Mouse (Mus musculus) myocyte (in vitro differentiated cells): ENCODE results near the gene Dcaf15. TPM values are rescaled to one million over a fixed set of nuclear protein-coding genes. Genes with fewer than 3 reads are reported as not detected.

ENCODE experiments used
- H3K27me3 ChIP-seq: one replicate; pipeline ENCODE4 v1.6.1; 2011; ENCODE audit not compliant: control insufficient read depth, insufficient read depth, insufficient read length
- H3K36me3 ChIP-seq: one replicate; pipeline ENCODE4 v1.6.1; 2011; ENCODE audit not compliant: control insufficient read depth, insufficient read depth
- H3K4me2 ChIP-seq: one replicate; pipeline ENCODE4 v1.6.1; 2011; ENCODE audit warnings: low read depth, control low read depth
- H3K4me3 ChIP-seq: one replicate; pipeline ENCODE4 v1.5.1; 2011; ENCODE audit warnings: mild to moderate bottlenecking, control low read depth, moderate library complexity
- H3K79me2 ChIP-seq: one replicate; pipeline ENCODE4 v1.6.1; 2011; ENCODE audit not compliant: control insufficient read depth, insufficient read depth
- H3ac ChIP-seq: one replicate; pipeline ENCODE4 v1.6.1; 2011; ENCODE audit not compliant: control insufficient read depth, insufficient read length
- CEBPB ChIP-seq: IDR thresholded peaks from 2 replicates; pipeline ENCODE4 v1.6.1; 2011; ENCODE audit warnings: mild to moderate bottlenecking, moderate library complexity; ENCODE audit not compliant: poor library complexity, insufficient read depth, severe bottlenecking
- E2F4 ChIP-seq: IDR thresholded peaks from one replicate; pipeline ENCODE4 v1.6.1; 2011; ENCODE audit warnings: mild to moderate bottlenecking, control low read depth, moderate library complexity; ENCODE audit not compliant: insufficient read depth
- MAX ChIP-seq: IDR thresholded peaks from one replicate; pipeline ENCODE4 v1.6.1; 2011; ENCODE audit warnings: low read depth, mild to moderate bottlenecking, control low read depth
- MYOD1 ChIP-seq, 3 experiments: IDR thresholded peaks; one replicate each; pipeline ENCODE4 v1.6.1; 2011; ENCODE audit warnings: control low read depth in 2 of 3, low read depth in 2 of 3, mild to moderate bottlenecking in 2 of 3, moderate library complexity in 1 of 3; ENCODE audit not compliant: insufficient read length in 2 of 3, control insufficient read depth in 1 of 3
- MYOG ChIP-seq, 3 experiments: IDR thresholded peaks; one replicate each; pipeline ENCODE4 v1.6.1; 2011; ENCODE audit warnings: control low read depth in 2 of 3, low read depth in 2 of 3, mild to moderate bottlenecking in 2 of 3; ENCODE audit not compliant: insufficient read length in 2 of 3, control insufficient read depth in 1 of 3, insufficient read depth in 1 of 3
- POLR2A ChIP-seq: IDR thresholded peaks from one replicate; pipeline ENCODE4 v1.6.1; 2011; ENCODE audit warnings: low read depth, mild to moderate bottlenecking, control low read depth, moderate library complexity; ENCODE audit not compliant: insufficient read length
- POLR2AphosphoS2 ChIP-seq: IDR thresholded peaks from one replicate; pipeline ENCODE4 v1.6.1; 2011; ENCODE audit warnings: low read depth, control low read depth; ENCODE audit not compliant: insufficient read length
- REST ChIP-seq: IDR thresholded peaks from one replicate; pipeline ENCODE4 v1.6.1; 2011; ENCODE audit warnings: mild to moderate bottlenecking, control low read depth, moderate library complexity; ENCODE audit not compliant: insufficient read depth, insufficient read length
- SRF ChIP-seq: IDR thresholded peaks from one replicate; pipeline ENCODE4 v1.6.1; 2011; ENCODE audit warnings: low read depth; ENCODE audit not compliant: control insufficient read depth, insufficient read length
- TCF12 ChIP-seq: IDR thresholded peaks from one replicate; pipeline ENCODE4 v1.6.1; 2011; ENCODE audit warnings: mild to moderate bottlenecking, control low read depth; ENCODE audit not compliant: poor library complexity, insufficient read depth, severe bottlenecking
- TCF3 ChIP-seq: IDR thresholded peaks from one replicate; pipeline ENCODE4 v1.6.1; 2011; ENCODE audit warnings: low read depth, control low read depth; ENCODE audit not compliant: insufficient read length
- USF1 ChIP-seq: IDR thresholded peaks from one replicate; pipeline ENCODE4 v1.6.1; 2011; ENCODE audit warnings: low read depth, mild to moderate bottlenecking, control low read depth, moderate library complexity
- polyA plus RNA-seq: library from polyadenylated mRNA; unstranded; fragments of >200 nt; fragmentation: generic; extraction: Trizol; gene quantifications from one replicate; pipeline ENCODE4 v1.2.1, GENCODE M21; 2012; ENCODE audit warnings: missing spikeins

Dcaf15 gene
- polyA plus RNA-seq, 1 experiment, result 24.3 TPM

DNA sequence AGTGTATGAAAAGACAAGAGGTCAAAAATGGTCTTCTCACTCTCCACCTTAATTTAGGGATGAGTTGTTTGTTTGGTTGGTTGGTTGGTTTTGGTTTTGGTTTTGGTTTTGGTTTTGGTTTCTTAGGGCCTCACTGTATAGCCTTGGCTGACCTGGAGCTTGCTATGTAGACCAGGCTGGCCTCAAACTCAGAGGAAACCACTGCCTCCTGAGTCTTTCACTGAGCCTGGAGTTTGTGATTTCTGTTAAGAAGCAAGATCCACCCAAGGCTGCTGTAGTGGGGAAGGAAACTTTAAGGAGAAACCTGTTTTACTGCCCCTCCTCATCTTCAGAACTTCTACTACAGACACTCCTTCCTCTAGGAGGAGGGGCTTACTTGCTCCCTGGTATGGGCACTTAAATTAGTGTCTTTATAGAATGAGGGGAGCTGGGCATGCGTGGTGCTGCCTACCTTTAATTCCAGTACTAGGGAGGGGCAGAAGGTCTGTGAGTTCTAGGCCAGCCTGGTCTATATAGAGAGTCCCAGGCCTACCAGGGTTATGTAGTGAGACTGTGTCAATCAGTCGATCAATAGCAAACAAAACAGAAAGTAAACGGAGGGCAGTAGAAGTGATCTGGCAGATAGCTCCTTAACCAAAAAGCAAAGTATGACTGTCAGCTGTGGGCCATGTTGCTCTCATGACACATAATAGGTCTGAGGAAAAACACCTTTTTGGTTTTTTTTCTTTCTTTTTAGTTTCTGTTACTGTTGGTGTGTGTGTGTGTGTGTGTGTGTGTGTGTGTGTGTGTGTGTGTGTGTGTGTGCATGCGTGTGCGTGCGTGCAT is 1.9 kb upstream of the Dcaf15 start:
- no peak for TF ChIP-seq POLR2AphosphoS2
- TF ChIP-seq MYOG (IDR thresholded peaks at IDR 0.05; ENCODE audit: control insufficient read depth in 1 of 3, insufficient read depth in 1 of 3, insufficient read length in 2 of 3, low read depth in 2 of 3), result no peak
- TF ChIP-seq USF1, result no peak
- TF ChIP-seq MYOD1 (IDR thresholded peaks at IDR 0.05; ENCODE audit: control insufficient read depth in 1 of 3, insufficient read length in 2 of 3, low read depth in 2 of 3), result no peak
- TF ChIP-seq REST, result no peak
- no peak for TF ChIP-seq TCF12
- TF ChIP-seq CEBPB, result no peak
- TF ChIP-seq E2F4, result no peak
- H3K36me3 ChIP-seq, result no peaks in the 10 kb centered on the region
- no peak overlapping the region for H3K4me3 ChIP-seq
- H3K79me2 ChIP-seq, result peaks cover 13% of the 10 kb centered on the region
- no peak overlapping the region for H3K4me2 ChIP-seq
- no peak overlapping the region for H3ac ChIP-seq
- H3K27me3 ChIP-seq, result no peaks in the 10 kb centered on the region

GRCm38 (mm10) chr8:84105676-84106075 is 1.1 kb upstream of the Dcaf15 start:
- no peaks in the 10 kb centered on the region for H3K27me3 ChIP-seq
- H3ac ChIP-seq, result no peak overlapping the region
- H3K4me2 ChIP-seq, result no peak overlapping the region
- no peaks in the 10 kb centered on the region for H3K36me3 ChIP-seq
- peaks cover 13% of the 10 kb centered on the region for H3K79me2 ChIP-seq
- TF ChIP-seq POLR2AphosphoS2 (no peak), SRF (no peak), USF1 (no peak), MYOD1 (IDR thresholded peaks at IDR 0.05; ENCODE audit: control insufficient read depth in 1 of 3, insufficient read length in 2 of 3, low read depth in 2 of 3) (no peak), CEBPB (no peak), TCF12 (no peak), MAX (no peak), POLR2A (no peak), MYOG (IDR thresholded peaks at IDR 0.05; ENCODE audit: control insufficient read depth in 1 of 3, insufficient read depth in 1 of 3, insufficient read length in 2 of 3, low read depth in 2 of 3) (no peak), TCF3 (no peak), E2F4 (no peak), REST (no peak)
- H3K4me3 ChIP-seq, result no peak overlapping the region

DNA sequence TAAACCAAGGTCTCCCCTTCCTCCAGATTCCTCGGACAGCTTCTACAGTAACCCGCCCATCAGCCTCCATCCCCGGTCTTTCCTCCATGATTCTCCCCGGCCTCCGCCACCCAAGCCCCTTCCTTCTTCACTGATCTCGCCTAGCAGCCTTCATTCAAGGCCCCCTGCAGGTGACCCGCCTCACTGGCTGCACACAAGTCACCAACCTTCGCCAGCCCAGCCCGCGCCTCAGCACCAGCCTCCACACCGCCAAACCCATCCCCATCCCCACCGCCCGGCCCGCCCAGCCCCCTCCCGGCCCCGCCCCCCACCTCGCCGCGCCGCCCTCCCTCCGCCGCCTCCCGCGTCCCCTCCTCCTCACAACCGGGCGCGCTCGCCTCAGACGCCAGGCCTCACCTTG is 347 bp downstream of the Dcaf15 start:
- H3K4me2 ChIP-seq, result peak overlapping the region; percentile 78
- H3K36me3 ChIP-seq, result no peaks in the 10 kb centered on the region
- H3K27me3 ChIP-seq, result no peaks in the 10 kb centered on the region
- peak overlapping the region; percentile 16 for H3ac ChIP-seq
- TF ChIP-seq TCF3, result no peak
- no peak for TF ChIP-seq REST
- TF ChIP-seq POLR2A, result peak; percentile 39
- peak overlapping the region; percentile 37 for H3K4me3 ChIP-seq
- H3K79me2 ChIP-seq, result peaks cover 13% of the 10 kb centered on the region

- H3K4me2 ChIP-seq, result peak overlapping the region; percentile 78
- H3ac ChIP-seq, result peak overlapping the region; percentile 16
- peak overlapping the region; percentile 37 for H3K4me3 ChIP-seq
- TF ChIP-seq TCF12 (no peak), MYOG (IDR thresholded peaks at IDR 0.05; ENCODE audit: control insufficient read depth in 1 of 3, insufficient read depth in 1 of 3, insufficient read length in 2 of 3, low read depth in 2 of 3) (no peak), POLR2AphosphoS2 (no peak), E2F4 (no peak), MYOD1 (IDR thresholded peaks at IDR 0.05; ENCODE audit: control insufficient read depth in 1 of 3, insufficient read length in 2 of 3, low read depth in 2 of 3) (no peak)
- H3K79me2 ChIP-seq, result peaks cover 13% of the 10 kb centered on the region
- H3K36me3 ChIP-seq, result no peaks in the 10 kb centered on the region
- H3K27me3 ChIP-seq, result no peaks in the 10 kb centered on the region
These were observed 967 bp downstream of the Dcaf15 start for GRCm38 (mm10) chr8:84103601-84104000.

DNA sequence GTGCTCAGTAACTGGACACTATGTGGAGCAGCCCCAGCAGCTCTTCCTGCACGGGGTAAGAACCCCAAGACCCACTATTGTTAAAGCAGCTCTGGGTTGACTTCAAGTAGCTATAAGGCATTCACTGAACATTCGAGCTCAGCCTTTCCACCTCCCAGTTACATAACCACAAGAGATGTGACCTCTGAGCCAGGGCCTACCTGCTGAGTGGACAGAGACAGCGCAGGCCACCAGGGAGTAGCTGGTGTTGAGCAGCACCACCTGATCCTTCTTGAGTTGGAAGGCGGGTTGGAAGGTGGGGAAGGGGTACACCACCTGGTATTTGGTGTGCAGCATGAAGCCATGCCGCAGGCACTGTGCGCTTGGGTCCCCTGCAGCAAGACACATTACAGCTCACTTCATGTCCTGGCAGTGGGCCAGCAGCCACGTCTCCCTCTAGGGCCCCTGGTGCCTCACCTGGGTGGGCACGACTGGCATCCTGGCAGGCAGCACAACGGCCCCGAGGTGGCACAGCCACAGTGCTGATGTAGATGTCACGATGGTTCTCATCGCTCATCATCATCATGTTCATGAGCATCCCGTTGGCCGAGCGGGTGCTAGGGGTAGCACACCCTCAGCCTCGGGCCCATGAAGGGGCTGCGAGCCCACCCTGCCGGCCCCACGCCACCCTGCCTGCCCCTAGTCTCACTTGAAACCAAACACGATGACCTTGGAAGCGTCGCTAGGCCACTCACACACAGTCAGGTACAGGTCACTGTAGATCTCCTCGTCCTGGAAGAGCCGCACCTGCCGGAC is 2.9 kb downstream of the Dcaf15 start:
- Histone ChIP-seq H3K27me3 (no peaks in the 10 kb centered on the region), H3K4me3 (no peak overlapping the region), H3ac (no peak overlapping the region), H3K36me3 (no peaks in the 10 kb centered on the region), H3K4me2 (no peak overlapping the region), H3K79me2 (peaks cover 13% of the 10 kb centered on the region)
- TF ChIP-seq REST, result no peak
- no peak for TF ChIP-seq CEBPB
- no peak for TF ChIP-seq USF1
- TF ChIP-seq SRF, result no peak
- TF ChIP-seq MAX, result no peak
- TF ChIP-seq TCF3, result no peak
- peak; percentile 17 for TF ChIP-seq POLR2A
